Mouse (Mus musculus) midbrain, embryonic 14.5 days (tissue): ENCODE measurements around the gene Aspdh. TPM values are rescaled to one million over a fixed set of nuclear protein-coding genes. Genes with fewer than 3 reads are reported as not detected.

Experiments used
- ATAC-seq: fragments of 200-750 bp; cut with Nextera tagmentation; 2 replicates; pipeline ENCODE4 v1.8.0; 2017; ENCODE audit warnings: moderate number of reproducible peaks, moderate library complexity; ENCODE audit not compliant: low FRiP score, low TSS enrichment
- DNase-seq: peaks from one replicate; pipeline ENCODE4 v3.0.0-alpha.2; 2015
- H3K27ac ChIP-seq: fragments of 300-500 bp; sonication (generic); replicated peaks from 2 replicates; pipeline ENCODE4 v1.5.1; 2014; ENCODE audit warnings: mild to moderate bottlenecking, low read depth, low read length, moderate library complexity
- H3K27me3 ChIP-seq: fragments of 300-500 bp; sonication (generic); 2 replicates; pipeline ENCODE4 v1.6.1; 2014; ENCODE audit warnings: low read length, control low read depth, mixed read lengths; ENCODE audit not compliant: control insufficient read depth, insufficient read depth
- H3K36me3 ChIP-seq: fragments of 300-500 bp; sonication (generic); 2 replicates; pipeline ENCODE4 v1.6.1; 2014; ENCODE audit warnings: low read length, control low read depth; ENCODE audit not compliant: control insufficient read depth, insufficient read depth
- H3K4me1 ChIP-seq: fragments of 300-500 bp; sonication (generic); 2 replicates; pipeline ENCODE4 v1.6.1; 2014; ENCODE audit warnings: mild to moderate bottlenecking, antibody characterized with exemption, low read length, control low read depth; ENCODE audit not compliant: control insufficient read depth, insufficient read depth
- H3K4me2 ChIP-seq: fragments of 300-500 bp; sonication (generic); 2 replicates; pipeline ENCODE4 v1.6.1; 2014; ENCODE audit warnings: mild to moderate bottlenecking, low read length, moderate library complexity
- H3K4me3 ChIP-seq: fragments of 300-500 bp; sonication (generic); replicated peaks from 2 replicates; pipeline ENCODE4 v1.5.1; 2014; ENCODE audit warnings: low read depth, low read length
- H3K9ac ChIP-seq: fragments of 300-500 bp; sonication (generic); replicated peaks from 2 replicates; pipeline ENCODE4 v1.6.1; 2014; ENCODE audit warnings: mild to moderate bottlenecking, low read length, moderate library complexity
- H3K9me3 ChIP-seq: fragments of 300-500 bp; sonication (generic); 2 replicates; pipeline ENCODE4 v1.6.1; 2016; ENCODE audit warnings: low read length, control low read depth, mixed read lengths; ENCODE audit not compliant: control insufficient read depth
- WGBS: fragments of 180-500 bp; shearing (Covaris S2); extraction: QIAGEN DNeasy Blood & Tissue Kit; methylation state at CpG from one replicate; pipeline ENCODE4 v1.1.7; 2014; 5-methylcytosine and 5-hydroxymethylcytosine counted together
- polyA plus RNA-seq: library from polyadenylated mRNA; unstranded; fragments of >200 nt; fragmentation: Nextera tagmentation; extraction: Ambion mirVana; gene quantifications from 2 replicates; pipeline ENCODE4 v1.2.1, GENCODE M21; 2014

Gene Aspdh
- polyA plus RNA-seq, 1 experiment from 2014 or later: 8.9 TPM

DNA sequence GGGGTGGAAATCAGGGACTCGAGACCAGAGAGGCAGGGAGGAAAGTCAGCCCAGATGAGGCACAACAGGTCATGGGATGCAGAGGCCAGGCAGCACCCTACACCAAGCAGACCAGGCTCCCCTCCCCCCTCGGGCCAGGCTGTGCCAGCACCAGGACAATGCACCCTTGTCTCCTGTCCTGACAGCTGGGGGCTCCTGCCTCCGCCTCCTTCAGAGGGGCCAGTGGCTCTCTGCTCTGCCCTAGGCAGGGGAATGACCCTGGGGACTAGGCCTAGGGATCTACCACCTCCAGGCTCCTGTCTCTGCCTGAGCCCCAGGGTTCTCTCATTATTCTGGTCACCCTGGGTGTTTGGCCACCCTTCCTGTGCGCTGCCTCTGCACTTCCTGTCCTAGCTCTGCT lies 9.2 kb downstream of the Aspdh start:
- H3K4me1 ChIP-seq: peaks cover 21% of the 10 kb centered on the region
- WGBS: 14% methylated on average over 4 of the region's 4 CpGs
- H3K9ac ChIP-seq: no peak overlapping the region; the same call in 1 of the 2 replicates

DNA sequence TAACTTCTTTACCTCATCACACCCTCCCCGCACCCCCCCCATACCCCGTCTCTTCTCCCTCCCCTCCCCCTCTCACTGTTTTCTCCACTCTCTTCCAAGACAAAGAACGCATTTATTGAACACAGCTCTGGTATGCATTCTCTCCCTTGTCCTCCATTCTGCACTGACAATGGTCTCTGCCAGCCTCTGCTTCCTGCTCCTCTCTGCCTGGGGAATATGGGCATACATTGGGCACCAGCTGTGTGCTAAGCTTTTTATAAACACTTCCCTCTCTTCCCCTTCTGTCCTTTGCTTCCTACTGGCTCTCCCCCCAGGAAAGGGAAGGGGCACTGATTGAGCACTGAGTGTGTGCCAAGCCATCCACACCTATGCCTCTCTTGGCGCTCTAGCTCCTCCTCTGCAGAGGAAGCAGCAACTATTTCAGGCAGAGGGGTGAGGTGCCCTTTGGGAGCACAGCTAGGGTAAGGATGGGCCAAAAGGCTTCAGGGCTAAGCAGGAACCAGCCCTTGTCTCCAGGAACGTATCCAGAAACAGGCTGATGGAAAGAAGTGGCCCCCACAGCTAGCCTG lies 9.9 kb downstream of the Aspdh start:
- H3K27ac ChIP-seq: peak overlapping the region; percentile 60
- H3K4me1 ChIP-seq: peaks cover 17% of the 10 kb centered on the region
- H3K4me3 ChIP-seq: no peak overlapping the region
- DNase-seq (no peak), ATAC-seq (0 out of 2 replicates have a peak, but pooled peaks have one; percentile 9)
- H3K27me3 ChIP-seq: peaks cover 16% of the 10 kb centered on the region; the same call in 1 of the 2 replicates
- H3K9me3 ChIP-seq: no peaks in the 10 kb centered on the region
- H3K36me3 ChIP-seq: no peaks in the 10 kb centered on the region
- H3K9ac ChIP-seq: no peak overlapping the region
- WGBS: 39% methylated on average over 5 of the region's 5 CpGs
- no peak overlapping the region for H3K4me2 ChIP-seq

More for the DNA sequence above, 9.2 kb downstream of the Aspdh start:
- peak overlapping the region; percentile 60 for H3K27ac ChIP-seq
- H3K9me3 ChIP-seq: no peaks in the 10 kb centered on the region
- peak; percentile 69 for DNase-seq
- peak; percentile 66 for ATAC-seq
- no peak overlapping the region for H3K4me3 ChIP-seq
- H3K4me2 ChIP-seq: no peak overlapping the region
- H3K36me3 ChIP-seq: no peaks in the 10 kb centered on the region
- peaks cover 15% of the 10 kb centered on the region; the same call in 1 of the 2 replicates for H3K27me3 ChIP-seq

DNA sequence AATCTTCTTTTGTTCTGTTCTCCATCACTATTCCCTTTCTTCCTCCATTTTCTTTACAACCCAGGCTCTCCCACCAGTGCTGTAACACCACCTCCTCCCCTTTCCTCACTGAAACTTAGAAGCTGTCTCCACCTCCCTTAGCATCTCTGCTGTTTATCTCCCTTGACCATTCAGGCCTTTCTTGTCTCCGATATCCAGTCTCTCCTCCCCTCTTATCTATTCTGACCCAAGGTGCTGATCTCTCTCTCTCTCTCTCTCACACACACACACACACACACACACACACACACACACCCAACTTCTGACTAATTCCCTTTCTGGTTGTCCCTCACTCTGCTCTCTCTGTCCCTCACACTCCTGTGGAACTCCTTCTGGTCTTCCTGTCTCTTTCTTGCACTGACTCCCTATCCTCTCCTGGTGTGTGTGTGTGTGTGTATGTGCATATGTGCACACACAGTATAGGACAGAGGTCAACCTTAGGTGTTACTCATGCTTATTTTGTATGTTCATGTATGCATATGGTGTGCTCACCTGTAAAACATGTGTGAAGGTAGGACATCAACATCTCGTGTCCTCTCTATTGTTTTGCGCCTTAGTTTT lies 17.7 kb downstream of the Aspdh start:
- ATAC-seq (no peak), DNase-seq (no peak)
- H3K4me1 ChIP-seq: no peaks in the 10 kb centered on the region
- peaks cover 10% of the 10 kb centered on the region; the same call in 1 of the 2 replicates for H3K27me3 ChIP-seq
- H3K4me2 ChIP-seq: no peak overlapping the region
- H3K36me3 ChIP-seq: no peaks in the 10 kb centered on the region
- H3K9me3 ChIP-seq: no peaks in the 10 kb centered on the region
- H3K27ac ChIP-seq: no peak overlapping the region
- no peak overlapping the region for H3K9ac ChIP-seq
- H3K4me3 ChIP-seq: no peak overlapping the region
- WGBS: 83% methylated on average over 3 of the region's 3 CpGs

DNA sequence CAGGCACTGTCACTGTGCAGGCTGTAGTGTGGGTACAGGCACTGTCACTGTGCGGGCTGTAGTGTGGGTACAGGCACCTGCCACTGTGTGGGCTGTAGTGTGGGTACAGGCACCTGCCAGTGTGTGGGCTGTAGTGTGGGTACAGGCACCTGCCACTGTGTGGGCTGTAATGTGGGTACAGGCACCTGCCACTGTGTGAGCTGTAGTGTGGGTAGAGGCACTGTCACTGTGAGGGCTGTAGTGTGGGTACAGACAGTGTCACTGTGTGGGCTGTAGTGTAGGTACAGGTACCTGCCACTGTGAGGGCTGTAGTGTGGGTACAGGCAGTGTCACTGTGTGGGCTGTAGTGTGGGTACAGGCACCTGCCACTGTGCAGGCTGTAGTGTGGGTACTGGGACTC lies 18.9 kb downstream of the Aspdh start:
- H3K4me3 ChIP-seq: no peak overlapping the region
- ATAC-seq (no peak), DNase-seq (no peak)
- H3K27me3 ChIP-seq: peaks cover 7% of the 10 kb centered on the region; the same call in 1 of the 2 replicates
- H3K9ac ChIP-seq: no peak overlapping the region
- no peak overlapping the region for H3K4me2 ChIP-seq
- H3K4me1 ChIP-seq: no peaks in the 10 kb centered on the region
- no peak overlapping the region for H3K27ac ChIP-seq
- peaks cover 9% of the 10 kb centered on the region for H3K36me3 ChIP-seq
- WGBS: 100% methylated on average over 1 of the region's 1 CpGs
- no peaks in the 10 kb centered on the region for H3K9me3 ChIP-seq

DNA sequence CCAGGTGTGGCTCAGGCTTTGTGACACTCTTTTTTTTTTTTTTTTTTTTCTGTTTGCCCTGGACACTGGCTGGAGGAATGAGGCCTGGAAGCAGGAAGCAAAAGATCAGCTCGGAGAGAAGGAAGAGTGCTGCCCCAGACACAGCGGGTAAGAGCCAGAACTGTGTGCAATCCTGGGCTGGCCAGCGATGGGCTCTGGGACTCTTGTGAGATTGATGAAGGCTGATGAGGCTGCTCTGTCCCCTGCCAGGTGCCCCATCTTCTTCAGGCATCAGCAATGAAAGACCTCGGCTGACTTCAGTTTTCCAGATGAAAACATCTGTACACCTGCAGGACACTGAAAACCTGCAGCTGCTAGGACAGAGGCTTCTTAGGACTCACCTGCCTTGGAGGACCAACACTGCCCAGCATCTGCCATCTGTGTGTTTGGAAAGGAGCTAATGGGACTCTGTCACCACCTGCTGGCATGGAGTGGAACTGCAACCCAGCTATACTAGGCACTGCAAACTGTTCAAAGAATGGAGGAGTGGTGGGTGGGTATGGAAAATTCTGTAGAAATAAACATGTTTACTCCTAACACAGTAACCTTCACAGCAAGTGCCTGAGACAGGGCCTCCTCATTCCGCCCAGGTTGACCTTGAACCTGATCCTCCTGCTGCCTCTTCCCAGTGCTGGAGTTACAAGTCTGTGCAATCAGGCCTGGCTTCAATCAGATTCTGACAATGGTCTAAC lies 19.8 kb downstream of the Aspdh start:
- ATAC-seq (peak; percentile 81), DNase-seq (peak; percentile 92)
- no peaks in the 10 kb centered on the region for H3K4me1 ChIP-seq
- H3K4me3 ChIP-seq: no peak overlapping the region
- H3K4me2 ChIP-seq: no peak overlapping the region
- no peak overlapping the region for H3K27ac ChIP-seq
- H3K9me3 ChIP-seq: no peaks in the 10 kb centered on the region
- H3K27me3 ChIP-seq: peaks cover 7% of the 10 kb centered on the region; the same call in 1 of the 2 replicates
- peaks cover 17% of the 10 kb centered on the region for H3K36me3 ChIP-seq
- 32% methylated on average over 5 of the region's 5 CpGs for WGBS
- H3K9ac ChIP-seq: no peak overlapping the region

DNA sequence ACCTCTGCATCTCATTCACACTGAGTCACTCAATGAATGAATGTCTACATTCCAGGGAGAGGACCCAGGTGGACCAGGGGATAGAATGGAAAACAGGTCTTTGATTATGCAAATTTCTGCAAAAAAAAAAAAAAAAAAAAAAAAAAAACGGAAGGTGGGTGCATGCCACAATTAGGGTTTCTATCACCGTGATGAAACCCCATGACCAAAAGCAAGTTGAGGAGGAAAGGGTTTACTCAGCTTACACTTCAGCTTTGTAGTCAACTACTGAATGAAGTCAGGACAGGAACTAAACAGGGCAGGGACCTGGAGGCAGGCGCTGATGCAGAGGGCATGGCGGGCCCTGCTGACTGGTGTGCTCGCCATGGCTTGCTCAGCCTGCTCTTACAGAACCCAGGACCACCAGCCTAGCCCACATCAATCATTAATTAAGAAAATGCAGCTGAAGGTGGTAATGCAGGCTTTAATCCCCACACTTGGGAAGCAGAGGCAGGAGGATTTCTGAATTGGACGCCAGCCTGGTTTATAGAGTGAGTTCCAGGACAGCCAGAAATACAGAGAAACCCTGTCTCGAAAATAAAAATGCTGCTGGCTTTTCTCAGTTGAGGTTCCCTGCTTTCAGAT lies 20.5 kb downstream of the Aspdh start:
- no peak for DNase-seq
- Histone ChIP-seq H3K27me3 (peaks cover under 1% of the 10 kb centered on the region; the same call in 1 of the 2 replicates), H3K4me1 (no peaks in the 10 kb centered on the region), H3K27ac (no peak overlapping the region), H3K9ac (no peak overlapping the region), H3K4me2 (no peak overlapping the region), H3K4me3 (no peak overlapping the region), H3K36me3 (peaks cover 24% of the 10 kb centered on the region), H3K9me3 (no peaks in the 10 kb centered on the region)
- ATAC-seq: no peak; the same call in 1 of the 2 replicates
- 79% methylated on average over 7 of the region's 7 CpGs for WGBS

DNA sequence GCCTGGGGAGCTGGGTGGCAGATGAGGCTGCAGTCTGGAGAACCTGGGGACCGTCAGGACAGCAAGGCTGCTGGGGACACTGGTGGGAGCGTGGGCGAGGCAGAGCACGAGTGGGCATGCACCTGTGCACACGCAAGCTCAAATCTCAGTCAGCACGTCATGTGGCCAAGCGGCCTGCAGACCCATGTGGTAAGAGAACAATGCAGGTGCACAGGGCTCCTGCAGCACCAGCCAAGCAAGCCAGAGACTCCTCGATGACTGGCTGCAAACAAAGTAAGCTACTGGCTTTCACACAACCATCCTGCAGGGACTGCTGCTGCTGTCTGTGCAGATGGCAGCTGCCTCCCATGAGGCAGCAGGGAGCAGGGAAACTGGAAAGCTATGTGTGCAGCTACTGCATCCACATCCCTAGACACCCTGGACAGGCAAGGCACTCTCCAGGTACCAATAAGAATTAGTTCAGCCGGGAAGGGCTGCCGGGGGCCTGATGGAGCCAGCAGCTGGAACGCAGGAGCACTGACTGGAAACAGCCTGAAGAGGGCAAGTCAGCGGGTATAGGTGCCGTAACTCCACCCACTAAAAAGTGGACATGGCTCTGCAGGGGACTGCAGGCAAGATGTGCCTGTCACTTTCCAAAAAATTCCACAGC lies 21.9 kb downstream of the Aspdh start:
- Histone ChIP-seq H3K9me3 (no peaks in the 10 kb centered on the region), H3K27ac (peak overlapping the region; percentile 14; the same call in 1 of the 2 replicates), H3K4me2 (no peak overlapping the region), H3K4me1 (no peaks in the 10 kb centered on the region), H3K36me3 (peaks cover 38% of the 10 kb centered on the region), H3K27me3 (no peaks in the 10 kb centered on the region), H3K9ac (peak overlapping the region; percentile 23; the same call in 1 of the 2 replicates), H3K4me3 (no peak overlapping the region)
- no peak for ATAC-seq
- WGBS: 60% methylated on average over 13 of the region's 13 CpGs
- DNase-seq: no peak

DNA sequence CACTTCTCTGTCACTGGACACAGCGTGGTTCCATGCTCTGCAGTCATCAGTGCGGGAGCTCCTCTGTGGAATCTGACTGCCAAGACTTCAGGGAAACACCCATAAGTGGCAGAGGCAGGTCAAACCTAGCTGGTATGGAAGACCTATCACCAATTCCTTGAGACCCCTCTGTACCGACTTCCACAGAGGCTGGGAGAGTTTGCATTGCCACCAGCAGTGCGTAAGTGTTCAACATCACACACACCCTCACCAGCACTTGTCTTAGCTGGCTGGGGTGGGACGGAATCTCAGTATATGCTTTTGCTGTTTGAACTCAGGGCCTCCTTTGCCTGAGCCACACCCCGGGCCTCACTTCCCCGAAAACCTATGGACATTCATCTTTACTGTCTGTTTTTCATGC lies 22.7 kb downstream of the Aspdh start:
- Histone ChIP-seq H3K4me3 (no peak overlapping the region), H3K4me1 (no peaks in the 10 kb centered on the region), H3K27me3 (no peaks in the 10 kb centered on the region), H3K9me3 (no peaks in the 10 kb centered on the region), H3K27ac (no peak overlapping the region), H3K4me2 (no peak overlapping the region), H3K36me3 (peaks cover 45% of the 10 kb centered on the region), H3K9ac (no peak overlapping the region)
- ATAC-seq (no peak), DNase-seq (no peak)
- WGBS: 89% methylated on average over 7 of the region's 7 CpGs
